Mouse (Mus musculus) kidney, adult 11 months (tissue): ENCODE data around the gene Gpr142.

Experiments used
- DNase-seq: peaks from one replicate; pipeline ENCODE4 v3.0.0; 2022

Gpr142 gene

DNA sequence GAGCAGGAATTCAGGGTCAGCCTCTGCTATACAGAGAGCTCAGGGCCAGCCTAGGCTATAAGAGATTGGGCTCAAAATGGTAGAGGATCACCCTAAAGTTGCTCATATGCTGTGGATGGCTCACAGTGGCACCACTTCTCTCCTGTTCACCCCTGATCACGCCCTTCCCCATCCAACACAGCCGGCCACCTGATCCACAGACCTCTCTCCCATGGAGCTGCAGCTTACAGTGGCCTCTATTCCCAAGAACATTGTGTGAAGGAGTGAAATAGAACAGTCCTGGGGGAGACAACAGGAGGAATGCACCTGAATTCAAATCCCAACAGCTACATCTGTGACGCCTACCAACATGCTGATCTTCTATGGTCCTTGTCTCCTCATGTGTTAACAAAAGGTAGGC lies at the start of gene Gpr142:
Gene Gpr142, plus strand, starts transcription at position 301 of the 400 bp plus-strand sequence.
- DNase-seq: no peak

DNA sequence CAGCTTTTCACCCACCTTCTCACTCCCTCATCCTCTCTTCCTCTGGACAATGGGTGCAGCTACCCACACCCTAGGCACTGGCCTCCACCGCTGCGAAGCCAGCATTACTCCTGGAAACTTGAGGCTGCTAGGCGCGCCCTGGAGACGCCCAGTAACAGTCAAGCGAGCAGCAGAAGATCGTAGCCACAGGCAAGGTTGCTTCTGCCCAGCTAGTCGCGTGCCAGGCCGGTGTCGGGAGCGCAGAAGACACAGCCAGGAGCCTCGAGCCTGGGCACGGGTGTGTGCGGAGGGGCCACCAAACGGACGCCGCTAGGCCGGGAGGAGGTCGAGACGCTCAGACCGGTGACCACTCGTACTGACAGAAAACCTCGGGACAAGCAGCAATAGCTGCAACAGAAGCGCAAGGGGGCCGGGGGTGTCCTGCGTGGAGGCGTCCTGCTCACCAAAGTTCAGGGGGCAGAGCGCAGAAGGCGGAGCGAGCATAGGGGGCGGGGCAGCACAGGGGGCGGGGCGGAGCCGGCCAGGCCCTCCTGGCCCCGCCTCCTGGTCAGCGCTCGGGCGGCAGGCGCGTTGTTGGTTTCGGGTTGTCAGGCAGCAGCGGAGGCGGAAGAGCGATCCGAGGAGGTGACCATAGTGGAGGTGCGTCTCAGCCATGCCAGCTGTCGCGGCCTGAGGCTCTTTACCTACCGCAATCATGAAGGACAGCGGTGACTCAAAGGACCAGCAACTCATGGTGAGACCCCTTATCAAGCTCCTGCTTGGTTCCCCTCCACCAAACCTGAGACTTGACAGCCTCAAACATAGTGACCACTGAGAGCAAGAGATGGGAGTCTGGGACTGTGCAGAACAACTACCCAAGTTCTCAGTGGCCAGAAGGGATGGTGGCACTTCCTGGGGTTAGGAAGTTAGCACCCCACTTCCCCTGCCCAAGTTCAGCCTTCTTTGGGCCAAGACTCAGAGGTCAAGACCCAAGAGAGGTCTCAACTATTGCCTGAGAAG lies 33.6 kb upstream of the Gpr142 start, which contains the start of gene Kif19a:
Gene Kif19a, plus strand, starts transcription at position 569 of the 999 bp plus-strand sequence.
- peak; percentile 19 for DNase-seq

DNA sequence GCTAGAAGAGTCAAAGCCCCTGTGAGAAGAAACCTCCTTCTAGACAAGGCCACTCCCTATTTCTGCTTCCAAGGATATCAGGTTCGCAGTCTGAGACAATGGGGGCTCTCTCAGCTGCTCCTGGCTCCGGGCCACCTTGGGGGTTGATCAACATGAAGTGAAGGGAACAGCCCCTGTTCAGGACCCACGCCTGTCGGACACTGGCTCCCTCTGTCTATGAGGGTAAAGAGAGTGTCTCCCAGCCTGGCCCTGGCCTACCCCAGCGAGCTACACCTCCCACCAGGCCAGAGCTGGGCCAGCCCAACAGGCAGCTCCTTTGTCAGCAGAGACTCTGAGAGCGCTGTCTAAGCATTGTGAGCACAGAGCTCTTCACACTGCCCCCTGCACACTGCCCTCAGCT lies 28.8 kb upstream of the Gpr142 start:
- no peak for DNase-seq

DNA sequence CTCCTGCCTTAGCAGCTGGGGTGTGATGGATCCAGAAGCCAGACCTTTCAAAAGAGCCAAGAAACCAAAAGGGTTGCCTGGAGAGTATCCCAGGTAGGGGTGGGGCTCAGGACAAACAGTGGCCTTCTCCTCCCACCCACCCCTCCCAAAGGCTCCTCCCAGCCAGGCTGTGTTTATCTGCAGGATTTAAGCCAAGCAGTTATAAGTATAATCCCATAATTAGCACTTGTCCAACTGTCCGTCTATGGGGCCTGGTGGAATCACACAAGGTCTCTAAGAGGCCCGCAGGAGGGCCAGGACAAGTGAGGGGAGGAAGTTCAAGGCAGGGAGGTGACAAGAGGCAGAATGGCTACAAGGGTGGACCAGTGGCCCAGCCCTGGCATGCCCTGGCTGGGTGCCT lies 26.8 kb upstream of the Gpr142 start:
- no peak for DNase-seq

DNA sequence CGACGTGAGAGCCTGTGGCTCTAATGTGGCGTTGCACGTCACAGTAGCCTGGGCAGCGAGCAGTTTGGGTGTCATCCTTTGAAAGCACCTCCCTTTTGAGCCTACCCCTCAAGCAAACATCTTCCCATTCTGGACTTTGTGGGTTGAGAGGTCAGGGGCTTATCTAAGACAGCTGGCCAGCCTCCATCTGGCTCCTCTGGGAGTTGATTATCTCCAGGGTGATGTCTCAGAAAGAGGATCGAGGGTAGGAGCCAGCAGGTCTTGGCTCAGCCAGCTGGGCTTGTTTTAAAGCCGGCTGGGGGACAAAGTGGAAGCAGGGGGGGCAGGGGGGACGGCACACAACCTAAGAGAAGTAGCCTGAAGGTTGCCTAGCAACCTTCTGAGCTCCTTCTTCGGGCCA lies 18.6 kb upstream of the Gpr142 start:
- peak; percentile 19 for DNase-seq

DNA sequence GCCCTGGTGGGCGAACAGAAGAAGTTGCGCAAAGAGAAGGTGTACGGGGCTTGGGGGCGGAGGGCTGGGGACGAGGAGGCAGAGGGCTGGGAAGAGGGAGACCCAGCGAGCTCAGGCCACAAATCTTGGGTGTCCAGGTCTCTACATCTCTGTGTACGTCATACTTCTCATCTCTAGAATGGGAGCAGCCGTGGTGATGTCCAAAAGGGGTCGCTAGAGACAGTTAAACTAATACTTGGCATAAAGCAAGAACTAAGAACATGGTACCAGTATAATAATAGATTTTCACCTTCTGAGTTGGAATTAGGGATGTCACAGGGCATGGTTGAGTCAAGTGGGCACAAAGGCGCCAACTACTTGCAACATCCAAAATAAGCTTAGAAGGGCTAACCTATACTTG lies 12.8 kb upstream of the Gpr142 start:
- no peak for DNase-seq

DNA sequence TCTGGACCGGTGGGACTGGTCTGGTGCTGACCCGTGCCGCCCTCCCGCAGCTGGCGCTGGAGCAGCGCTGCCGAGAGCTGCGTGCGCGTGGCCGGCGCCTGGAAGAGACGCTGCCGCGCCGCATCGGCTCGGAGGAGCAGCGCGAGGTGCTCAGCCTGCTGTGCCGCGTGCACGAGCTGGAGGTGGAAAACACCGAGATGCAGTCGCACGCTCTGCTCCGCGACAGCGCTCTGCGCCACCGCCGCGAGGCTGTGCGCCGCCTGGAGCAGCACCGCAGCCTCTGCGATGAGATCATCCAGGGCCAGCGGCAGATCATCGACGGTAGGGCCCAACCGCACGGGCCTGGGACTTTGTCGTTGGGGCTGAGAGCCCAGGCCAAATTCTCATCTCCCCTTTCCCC lies 12.4 kb upstream of the Gpr142 start:
- no peak for DNase-seq

DNA sequence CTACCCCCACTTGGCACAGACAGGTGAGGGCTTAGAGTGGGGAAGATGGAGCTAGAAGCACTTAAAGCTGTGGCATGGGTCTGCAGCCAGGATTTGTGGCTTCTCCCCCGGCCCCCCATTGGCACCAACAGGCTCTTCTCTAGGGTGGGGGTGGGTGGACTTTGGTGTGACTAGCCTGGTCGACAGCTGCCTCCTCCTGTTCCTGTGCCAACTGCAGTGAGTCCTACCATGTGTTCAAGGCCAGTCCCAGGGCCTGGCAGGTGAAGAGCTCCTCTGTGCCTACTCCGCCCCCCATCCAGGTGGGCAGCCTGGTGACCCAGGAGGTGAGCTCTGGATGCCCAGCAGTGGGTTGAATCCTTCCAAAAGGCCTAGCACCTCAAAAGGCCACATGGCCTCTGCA lies 11.1 kb upstream of the Gpr142 start:
- no peak for DNase-seq

DNA sequence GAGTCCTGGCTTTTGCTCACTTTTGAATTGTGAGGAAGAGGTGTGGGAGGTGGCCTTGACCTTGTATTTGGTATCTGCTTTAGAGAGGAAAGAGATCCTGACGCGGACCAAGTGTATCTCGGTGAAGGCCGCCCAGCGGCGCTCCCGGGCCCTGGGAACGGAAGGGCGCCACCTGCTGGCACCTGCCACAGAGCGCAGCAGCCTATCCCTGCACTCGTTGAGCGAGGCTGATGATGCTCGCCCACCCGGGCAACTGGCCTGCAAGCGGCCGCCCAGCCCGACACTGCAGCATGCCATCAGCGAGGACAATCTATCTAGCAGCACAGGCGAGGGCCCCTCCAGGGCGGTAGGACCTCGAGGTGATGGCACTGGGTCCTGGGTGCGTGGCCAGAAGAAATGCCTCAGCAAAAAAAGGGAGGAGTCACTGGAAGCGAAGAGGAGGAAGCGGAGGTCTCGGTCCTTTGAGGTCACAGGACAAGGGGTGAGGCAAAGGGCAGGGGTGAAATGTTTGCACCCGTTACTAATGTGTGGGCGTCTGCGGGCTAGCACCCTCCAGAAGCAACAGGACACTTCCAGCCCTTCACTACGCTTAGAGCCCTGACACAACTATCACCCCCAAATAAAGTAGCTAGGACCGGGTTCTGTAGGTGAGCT lies 9.5 kb upstream of the Gpr142 start:
- peak; percentile 51 for DNase-seq

DNA sequence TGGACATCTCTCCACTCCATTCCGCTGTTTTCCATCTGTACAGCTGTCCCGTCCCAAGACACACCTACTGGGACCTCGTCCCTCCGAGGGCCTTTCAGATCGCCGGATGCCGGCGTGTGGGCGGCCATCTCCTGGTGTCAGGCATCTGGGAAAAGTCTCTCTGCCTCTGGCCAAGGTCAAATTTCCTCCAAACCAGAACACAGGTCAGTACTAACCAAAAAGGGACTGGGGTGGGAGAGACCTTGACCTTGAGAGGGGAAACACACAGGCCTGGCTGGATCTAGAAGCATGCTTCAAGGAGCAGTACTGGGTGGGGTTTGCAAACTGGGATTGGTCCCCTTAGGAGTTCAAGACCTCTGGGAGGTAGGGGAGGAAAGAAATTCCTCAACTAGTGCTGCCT lies 9.0 kb upstream of the Gpr142 start:
- no peak for DNase-seq

DNA sequence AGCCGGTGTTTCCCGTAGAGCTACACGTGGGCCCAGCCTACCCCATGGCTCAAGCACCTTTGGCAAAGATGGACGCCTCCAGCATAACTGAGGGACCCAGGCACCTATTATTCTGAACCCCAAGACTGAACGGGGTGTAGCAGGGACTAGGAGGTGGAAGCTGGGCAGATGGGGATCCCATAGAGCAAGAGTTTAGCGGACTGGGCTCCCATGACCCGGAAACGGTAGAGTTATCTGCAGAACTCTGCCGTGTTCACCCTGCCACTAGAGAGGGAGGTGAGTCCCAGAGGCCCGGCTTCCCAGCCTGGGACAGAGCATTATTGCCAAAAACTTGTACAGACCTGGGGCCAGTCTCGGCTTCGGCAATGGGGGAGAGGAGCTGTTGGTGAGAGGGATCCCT lies 8.6 kb upstream of the Gpr142 start:
- DNase-seq: no peak

DNA sequence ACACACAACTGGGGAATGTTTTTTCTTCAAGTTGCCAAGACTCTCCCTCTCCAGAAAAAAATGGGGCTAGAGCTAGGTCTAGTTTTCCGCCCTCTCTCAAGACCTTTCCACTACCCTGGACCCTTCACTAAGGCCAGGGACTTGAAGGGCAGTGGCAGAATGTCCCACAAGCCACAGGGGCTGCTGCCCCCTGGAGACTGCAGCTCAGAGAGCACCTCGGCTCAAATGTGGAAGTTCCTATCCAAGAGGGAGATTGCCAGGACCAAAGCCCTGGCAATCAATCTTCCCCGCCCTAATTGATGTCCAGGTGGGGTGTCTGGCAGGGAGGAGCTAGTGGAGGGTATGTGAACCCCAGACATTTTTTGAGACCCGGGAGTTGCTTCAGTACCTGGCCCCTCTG lies 7.9 kb upstream of the Gpr142 start:
- no peak for DNase-seq

DNA sequence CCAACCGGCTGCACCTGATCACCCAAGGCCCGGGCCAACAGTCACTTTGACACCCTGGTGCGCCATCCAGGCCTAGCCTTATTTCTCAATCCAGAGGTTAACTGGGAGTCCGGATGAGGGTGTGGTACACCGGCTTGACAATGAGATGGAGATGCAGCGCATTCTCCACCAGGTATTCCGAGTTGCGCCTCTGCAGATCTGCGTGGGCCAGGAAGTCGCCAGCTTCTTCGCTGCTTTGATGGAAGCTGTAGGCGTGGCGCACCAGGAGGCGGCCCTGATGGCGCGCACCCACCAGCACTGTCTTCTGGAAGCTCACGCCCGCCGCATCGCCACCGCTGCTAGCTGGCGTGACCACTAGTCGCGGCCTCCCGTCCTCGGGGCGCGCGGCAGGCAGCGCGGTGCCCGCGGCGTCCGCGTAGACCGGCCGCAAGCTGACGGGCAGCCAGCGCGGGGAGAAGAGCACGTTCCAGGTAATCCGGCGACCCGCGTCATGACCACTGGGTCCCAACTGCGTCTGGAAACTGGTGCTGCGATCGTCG lies 7.3 kb upstream of the Gpr142 start:
- DNase-seq: no peak

DNA sequence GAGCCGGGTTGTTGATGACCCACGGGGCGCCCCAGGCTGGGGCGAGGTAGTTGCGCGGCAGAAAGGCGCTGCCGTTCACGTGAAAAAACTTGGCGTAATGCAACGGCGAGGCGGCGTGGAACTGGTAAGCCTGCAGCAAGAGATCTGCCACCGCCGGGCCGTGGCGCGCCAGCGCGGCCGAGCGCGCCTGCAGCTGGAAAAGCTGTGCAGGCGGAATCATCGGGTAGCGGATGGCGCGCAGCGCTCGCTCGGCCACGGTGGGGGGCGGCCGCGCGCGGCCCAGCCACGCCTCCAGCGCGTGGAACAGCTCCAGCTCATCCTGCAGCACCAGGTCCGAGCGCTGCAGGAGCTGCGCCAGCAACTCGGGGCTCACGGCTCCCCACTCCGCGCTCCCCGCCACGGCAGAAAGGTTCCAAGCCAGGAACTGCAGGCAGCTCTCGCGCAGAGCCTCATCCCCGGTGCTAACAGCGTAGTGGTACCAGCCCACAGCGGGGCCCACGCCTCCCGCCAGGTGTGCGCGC lies 6.8 kb upstream of the Gpr142 start:
- DNase-seq: no peak

DNA sequence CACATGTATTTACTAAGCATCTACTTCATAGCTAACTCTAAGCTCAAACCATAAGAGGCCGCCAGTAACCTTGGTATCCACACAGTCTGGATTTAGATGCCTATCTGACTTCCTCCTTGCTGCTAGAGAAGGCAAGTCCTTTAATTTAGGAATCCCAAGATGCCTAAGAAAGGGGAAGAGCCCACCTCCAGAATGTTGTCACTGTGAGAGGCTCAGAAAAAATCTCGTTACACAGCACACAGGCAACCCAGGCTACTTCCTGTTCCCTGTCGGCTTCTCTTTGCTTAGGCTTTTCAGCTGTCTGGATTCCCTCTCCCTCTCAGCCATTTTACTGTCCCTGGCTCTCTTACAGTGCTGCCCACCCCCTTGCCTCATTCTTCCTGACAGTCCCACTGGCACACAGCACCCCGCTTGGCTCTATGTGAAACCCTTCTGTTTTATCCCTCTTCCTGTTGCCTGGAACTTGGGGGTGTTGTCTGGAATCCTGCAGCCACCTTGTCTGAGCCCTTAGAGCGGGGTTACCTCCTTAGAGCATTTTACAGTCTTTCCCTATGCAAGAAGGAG lies 5.7 kb upstream of the Gpr142 start:
- DNase-seq: no peak

DNA sequence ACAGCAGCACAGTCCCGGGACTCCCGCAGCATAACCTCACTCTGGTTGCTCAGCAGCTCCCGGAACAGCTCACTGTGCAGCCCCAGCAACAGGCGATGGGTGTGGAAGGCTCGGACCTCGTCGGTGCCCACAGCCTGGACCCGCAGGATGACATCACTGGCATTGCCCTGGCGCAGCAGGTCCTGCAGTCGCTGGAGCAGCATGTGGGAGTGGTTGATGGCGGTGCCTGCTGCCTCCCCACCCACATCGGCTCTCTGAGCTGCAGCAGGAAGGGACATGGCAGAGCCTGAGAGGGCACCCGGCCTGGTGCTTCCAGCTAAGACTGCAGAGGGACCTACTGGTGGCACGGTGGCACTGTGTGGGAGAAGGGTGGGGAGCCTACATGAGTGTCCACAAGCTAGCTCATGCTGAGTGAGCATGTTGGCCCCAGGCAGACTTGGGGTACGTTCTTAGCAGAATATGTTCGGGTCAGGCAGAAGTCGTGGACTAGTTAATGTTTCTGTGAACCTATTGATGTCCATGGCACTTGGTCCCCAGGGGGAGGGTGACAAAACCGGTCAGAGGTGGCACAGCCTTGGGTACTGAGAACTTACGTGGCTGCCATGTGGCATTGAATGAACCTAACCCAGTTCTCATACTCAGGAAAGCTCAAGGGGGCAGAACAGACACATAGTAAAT lies 4.7 kb upstream of the Gpr142 start:
- no peak for DNase-seq

DNA sequence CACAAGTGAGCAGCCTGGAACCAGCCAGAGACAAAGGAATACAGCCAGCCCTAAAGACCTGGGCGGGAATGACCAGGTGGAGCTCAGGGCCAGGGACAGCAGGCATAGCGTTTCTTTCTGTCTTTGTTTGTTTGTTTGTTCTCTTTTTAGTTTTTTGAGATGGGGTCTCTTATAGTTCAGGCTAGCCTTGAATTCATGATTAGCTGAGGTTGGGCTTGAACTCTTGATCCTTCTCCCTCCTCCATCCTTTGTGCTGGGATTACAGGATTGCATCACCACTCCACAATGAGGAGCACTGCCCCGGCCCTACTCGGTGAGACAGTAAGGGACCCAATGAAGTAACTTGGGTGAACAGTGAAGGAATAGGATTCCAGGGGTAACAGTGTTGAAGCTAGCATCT lies 4.0 kb upstream of the Gpr142 start:
- DNase-seq: no peak

DNA sequence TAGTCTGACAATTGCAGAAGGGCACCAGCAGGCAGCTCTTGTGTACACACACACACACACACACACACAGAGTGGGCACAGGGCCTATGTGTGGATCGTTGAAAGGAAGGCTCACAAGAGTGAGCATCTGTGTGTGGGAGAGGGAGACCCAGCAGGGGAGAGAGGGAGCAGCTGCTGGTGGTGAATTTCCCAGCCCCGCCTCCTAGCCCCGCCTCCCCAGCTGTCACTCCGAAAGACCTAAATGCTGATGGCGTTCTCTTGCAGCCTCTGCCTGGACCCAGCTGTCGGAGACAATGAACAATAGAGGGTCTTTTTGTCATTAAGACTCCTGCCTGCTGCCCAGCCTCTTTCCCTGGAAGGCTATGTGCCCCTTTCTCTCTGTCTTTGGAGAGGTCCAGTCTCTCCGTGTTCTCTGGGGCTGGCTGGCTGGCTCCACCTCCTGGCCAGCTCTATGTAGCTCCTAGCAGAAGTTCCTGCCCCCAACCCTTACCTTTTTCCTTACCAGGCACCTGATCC lies 3.4 kb upstream of the Gpr142 start:
- peak; percentile 22 for DNase-seq

DNA sequence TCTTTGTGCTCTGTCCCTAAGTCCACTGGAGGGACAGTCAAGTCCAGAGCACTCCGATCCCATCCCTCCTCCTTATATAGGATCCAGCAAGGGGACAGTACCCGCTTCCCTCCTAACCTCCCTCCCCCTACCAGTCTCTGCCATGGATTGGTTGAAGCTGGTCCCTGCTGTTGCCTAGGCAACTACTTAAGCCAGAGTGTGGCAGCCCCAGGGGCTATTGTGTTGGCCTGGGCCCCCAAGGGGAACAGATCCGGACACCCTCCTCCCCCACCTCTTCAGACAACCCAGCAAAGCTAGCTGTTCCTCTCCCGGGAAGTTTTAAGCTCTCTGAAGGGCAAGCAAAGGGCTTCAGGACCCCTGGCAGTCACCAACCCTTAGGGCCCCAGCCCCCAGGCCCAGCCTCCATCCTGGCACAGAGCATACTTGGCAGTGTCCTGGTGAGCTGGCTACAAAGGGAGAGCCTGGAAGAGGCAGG lies 2.8 kb upstream of the Gpr142 start, which contains the start of gene Btbd17:
Gene Btbd17, minus strand, starts transcription at position 98 of the 475 bp plus-strand sequence.
- no peak for DNase-seq

DNA sequence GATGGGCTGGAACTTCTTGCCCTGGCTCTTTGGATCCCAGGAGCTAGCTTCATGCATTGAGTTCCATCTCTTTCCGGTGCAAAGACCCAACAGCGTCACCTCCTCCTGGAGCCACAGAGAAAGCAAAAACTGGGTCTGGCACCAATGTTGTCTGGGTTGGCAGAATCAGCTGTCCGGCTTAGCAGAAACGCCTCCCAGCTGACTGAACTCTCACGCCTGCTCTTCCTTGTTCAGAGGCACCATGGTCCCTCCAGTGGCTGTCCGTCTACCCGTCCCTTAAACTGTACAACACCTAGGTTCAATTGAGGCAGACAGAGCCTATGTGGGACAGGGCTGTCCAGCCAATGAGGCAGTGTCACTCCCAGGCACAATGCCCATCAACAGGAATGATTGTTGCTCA lies 1.5 kb upstream of the Gpr142 start:
- DNase-seq: no peak

DNA sequence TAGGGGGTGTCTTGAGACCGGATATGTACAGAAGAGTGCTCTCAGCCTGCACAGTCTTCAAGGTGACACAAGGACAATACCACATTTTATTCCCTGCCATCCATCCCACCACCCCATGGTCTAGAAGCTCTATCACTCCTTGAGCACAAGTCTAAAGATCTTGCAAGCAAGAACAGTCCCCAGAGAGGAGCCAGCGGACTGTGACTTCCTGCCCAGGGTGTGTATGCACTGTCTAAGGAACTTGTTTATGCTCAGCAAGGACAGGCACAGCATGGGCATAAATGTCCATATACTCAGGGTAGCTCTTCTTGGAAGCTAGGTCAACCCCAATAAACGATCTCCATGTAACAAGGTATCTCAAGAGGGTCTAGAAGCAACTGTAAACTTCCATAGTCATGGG lies 743 bp upstream of the Gpr142 start:
- DNase-seq: no peak

DNA sequence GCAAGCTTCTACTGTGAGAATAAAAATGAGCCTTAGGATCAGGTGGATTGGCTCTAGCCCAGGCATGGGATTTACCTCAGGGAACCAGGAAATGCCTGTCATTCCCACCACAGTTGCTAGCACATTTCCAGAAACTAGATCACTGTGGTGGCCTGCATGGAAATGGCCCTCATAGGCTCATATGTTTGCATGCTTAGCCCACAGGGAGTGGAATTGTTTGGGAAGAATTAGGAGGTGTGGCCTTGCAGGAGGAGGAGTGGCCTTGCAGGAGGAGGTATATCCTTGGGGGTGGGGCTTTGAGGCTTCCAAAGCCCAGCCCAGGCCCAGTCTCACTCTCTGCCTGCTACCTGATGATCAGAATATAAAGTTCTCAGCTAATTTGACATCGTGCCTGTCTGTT lies 3.2 kb downstream of the Gpr142 start:
- no peak for DNase-seq
